Mouse (Mus musculus) liver, adult 2 months (tissue): ENCODE measurements around the gene Asphd1.

Experiments
- CTCF ChIP-seq: fragments of 200-500 bp; IDR thresholded peaks from 2 replicates; pipeline ENCODE4 v1.5.1; 2011; ENCODE audit warnings: low read depth, low read length, control low read depth
- POLR2A ChIP-seq: fragments of 200-500 bp; IDR thresholded peaks from 2 replicates; pipeline ENCODE4 v1.6.1; 2011; ENCODE audit warnings: low read length, control low read depth; ENCODE audit not compliant: insufficient read depth; ENCODE audit errors: extremely low read depth

- TF ChIP-seq CTCF (no peak), POLR2A (no peak)
Observed at GRCm38 (mm10) chr7:126914844-126915243, 34.5 kb downstream of the Asphd1 start.
